Mouse (Mus musculus): ENCODE results near the gene Disc1. TPM values are rescaled to one million over a fixed set of nuclear protein-coding genes. Genes with fewer than 3 reads are reported as not detected.

The Disc1 gene
- polyA plus RNA-seq, 1 experiment from 2014 or later = 0.86 TPM

GRCm38 (mm10) chr8:125165505-125166446 lies 111.8 kb downstream of the Disc1 start:
- Histone ChIP-seq H3K27ac (replicated peaks; ENCODE audit: low read depth, low read length) (no peak overlapping the region), H3K4me1 (ENCODE audit: control insufficient read depth, insufficient read depth, low read length) (no peaks in the 10 kb centered on the region), H3K27me3 (ENCODE audit: control insufficient read depth, insufficient read depth, low read length) (no peaks in the 10 kb centered on the region), H3K4me2 (ENCODE audit: low read depth, low read length) (no peak overlapping the region), H3K9me3 (replicated peaks; ENCODE audit: control insufficient read depth, low read length) (no peaks in the 10 kb centered on the region), H3K9ac (replicated peaks; ENCODE audit: low read length) (no peak overlapping the region), H3K36me3 (replicated peaks; ENCODE audit: control insufficient read depth, insufficient read depth, low read depth, low read length) (no peaks in the 10 kb centered on the region), H3K4me3 (ENCODE audit: low read depth, low read length) (no peak overlapping the region)
- whole genome bisulfite sequencing = 63% methylated on average over 11 of the region's 11 CpGs
- ATAC-seq (replicated peaks; ENCODE audit: insufficient number of reproducible peaks, low FRiP score, low TSS enrichment, low read depth) = 0 out of 2 replicates have a peak, but pooled peaks have one; percentile 53
- DNase-seq (ENCODE audit: low spot score) = peak; percentile 67

GRCm38 (mm10) chr8:125166545-125166944 lies 112.5 kb downstream of the Disc1 start:
- no peak overlapping the region for H3K4me2 ChIP-seq (ENCODE audit: low read depth, low read length)
- H3K36me3 ChIP-seq (replicated peaks; ENCODE audit: control insufficient read depth, insufficient read depth, low read depth, low read length) = no peaks in the 10 kb centered on the region
- H3K27ac ChIP-seq (replicated peaks; ENCODE audit: low read depth, low read length) = no peak overlapping the region
- ATAC-seq (replicated peaks; ENCODE audit: insufficient number of reproducible peaks, low FRiP score, low TSS enrichment, low read depth) (no peak), DNase-seq (ENCODE audit: low spot score) (no peak)
- no peaks in the 10 kb centered on the region for H3K4me1 ChIP-seq (ENCODE audit: control insufficient read depth, insufficient read depth, low read length)
- H3K9me3 ChIP-seq (replicated peaks; ENCODE audit: control insufficient read depth, low read length) = no peaks in the 10 kb centered on the region
- H3K9ac ChIP-seq (replicated peaks; ENCODE audit: low read length) = no peak overlapping the region
- 91% methylated on average over 6 of the region's 6 CpGs for WGBS
- no peaks in the 10 kb centered on the region for H3K27me3 ChIP-seq (ENCODE audit: control insufficient read depth, insufficient read depth, low read length)
- no peak overlapping the region for H3K4me3 ChIP-seq (ENCODE audit: low read depth, low read length)

- Histone ChIP-seq H3K9me3 (replicated peaks; ENCODE audit: control insufficient read depth, low read length) (no peaks in the 10 kb centered on the region), H3K36me3 (replicated peaks; ENCODE audit: control insufficient read depth, insufficient read depth, low read depth, low read length) (no peaks in the 10 kb centered on the region), H3K4me3 (ENCODE audit: low read depth, low read length) (no peak overlapping the region), H3K27ac (replicated peaks; ENCODE audit: low read depth, low read length) (no peak overlapping the region), H3K9ac (replicated peaks; ENCODE audit: low read length) (no peak overlapping the region), H3K4me1 (ENCODE audit: control insufficient read depth, insufficient read depth, low read length) (no peaks in the 10 kb centered on the region), H3K4me2 (ENCODE audit: low read depth, low read length) (no peak overlapping the region), H3K27me3 (ENCODE audit: control insufficient read depth, insufficient read depth, low read length) (no peaks in the 10 kb centered on the region)
- WGBS = 87% methylated on average over 9 of the region's 9 CpGs
- DNase-seq (ENCODE audit: low spot score) (no peak), ATAC-seq (replicated peaks; ENCODE audit: insufficient number of reproducible peaks, low FRiP score, low TSS enrichment, low read depth) (no peak)
Measured at GRCm38 (mm10) chr8:125166988-125167387, 113.0 kb downstream of the Disc1 start.

GRCm38 (mm10) chr8:125169628-125170027 lies 115.6 kb downstream of the Disc1 start:
- 42% methylated on average over 3 of the region's 3 CpGs for WGBS
- H3K9ac ChIP-seq (replicated peaks; ENCODE audit: low read length) = no peak overlapping the region
- H3K4me3 ChIP-seq (ENCODE audit: low read depth, low read length) = no peak overlapping the region
- DNase-seq (ENCODE audit: low spot score) = no peak
- no peak overlapping the region for H3K4me2 ChIP-seq (ENCODE audit: low read depth, low read length)
- H3K4me1 ChIP-seq (ENCODE audit: control insufficient read depth, insufficient read depth, low read length) = no peaks in the 10 kb centered on the region
- no peaks in the 10 kb centered on the region for H3K27me3 ChIP-seq (ENCODE audit: control insufficient read depth, insufficient read depth, low read length)
- H3K9me3 ChIP-seq (replicated peaks; ENCODE audit: control insufficient read depth, low read length) = no peaks in the 10 kb centered on the region
- H3K27ac ChIP-seq (replicated peaks; ENCODE audit: low read depth, low read length) = no peak overlapping the region
- no peaks in the 10 kb centered on the region for H3K36me3 ChIP-seq (replicated peaks; ENCODE audit: control insufficient read depth, insufficient read depth, low read depth, low read length)
- ATAC-seq (replicated peaks; ENCODE audit: insufficient number of reproducible peaks, low FRiP score, low TSS enrichment, low read depth) = no peak

- Histone ChIP-seq H3K36me3 (replicated peaks; ENCODE audit: control insufficient read depth, insufficient read depth, low read depth, low read length) (no peaks in the 10 kb centered on the region), H3K27me3 (ENCODE audit: control insufficient read depth, insufficient read depth, low read length) (no peaks in the 10 kb centered on the region), H3K4me3 (ENCODE audit: low read depth, low read length) (no peak overlapping the region), H3K4me2 (ENCODE audit: low read depth, low read length) (no peak overlapping the region), H3K9ac (replicated peaks; ENCODE audit: low read length) (no peak overlapping the region), H3K4me1 (ENCODE audit: control insufficient read depth, insufficient read depth, low read length) (no peaks in the 10 kb centered on the region), H3K27ac (replicated peaks; ENCODE audit: low read depth, low read length) (no peak overlapping the region), H3K9me3 (replicated peaks; ENCODE audit: control insufficient read depth, low read length) (no peaks in the 10 kb centered on the region)
- DNase-seq (ENCODE audit: low spot score) (no peak), ATAC-seq (replicated peaks; ENCODE audit: insufficient number of reproducible peaks, low FRiP score, low TSS enrichment, low read depth) (no peak)
- 74% methylated on average over 2 of the region's 2 CpGs for WGBS
Measured at GRCm38 (mm10) chr8:125171531-125171930, 117.5 kb downstream of the Disc1 start.

GRCm38 (mm10) chr8:125174237-125174636 lies 120.2 kb downstream of the Disc1 start:
- Histone ChIP-seq H3K4me1 (ENCODE audit: control insufficient read depth, insufficient read depth, low read length) (no peaks in the 10 kb centered on the region), H3K36me3 (replicated peaks; ENCODE audit: control insufficient read depth, insufficient read depth, low read depth, low read length) (no peaks in the 10 kb centered on the region), H3K4me3 (ENCODE audit: low read depth, low read length) (no peak overlapping the region), H3K9ac (replicated peaks; ENCODE audit: low read length) (no peak overlapping the region), H3K27me3 (ENCODE audit: control insufficient read depth, insufficient read depth, low read length) (no peaks in the 10 kb centered on the region), H3K27ac (replicated peaks; ENCODE audit: low read depth, low read length) (no peak overlapping the region), H3K9me3 (replicated peaks; ENCODE audit: control insufficient read depth, low read length) (no peaks in the 10 kb centered on the region), H3K4me2 (ENCODE audit: low read depth, low read length) (no peak overlapping the region)
- DNase-seq (ENCODE audit: low spot score) (no peak), ATAC-seq (replicated peaks; ENCODE audit: insufficient number of reproducible peaks, low FRiP score, low TSS enrichment, low read depth) (no peak)
- 84% methylated on average over 7 of the region's 7 CpGs for WGBS

GRCm38 (mm10) chr8:125174851-125175250 lies 120.9 kb downstream of the Disc1 start:
- no peaks in the 10 kb centered on the region for H3K4me1 ChIP-seq (ENCODE audit: control insufficient read depth, insufficient read depth, low read length)
- DNase-seq (ENCODE audit: low spot score) (no peak), ATAC-seq (replicated peaks; ENCODE audit: insufficient number of reproducible peaks, low FRiP score, low TSS enrichment, low read depth) (no peak)
- H3K27me3 ChIP-seq (ENCODE audit: control insufficient read depth, insufficient read depth, low read length) = no peaks in the 10 kb centered on the region
- WGBS = 67% methylated on average over 4 of the region's 4 CpGs
- no peaks in the 10 kb centered on the region for H3K9me3 ChIP-seq (replicated peaks; ENCODE audit: control insufficient read depth, low read length)
- no peak overlapping the region for H3K4me3 ChIP-seq (ENCODE audit: low read depth, low read length)
- no peak overlapping the region for H3K27ac ChIP-seq (replicated peaks; ENCODE audit: low read depth, low read length)
- H3K9ac ChIP-seq (replicated peaks; ENCODE audit: low read length) = no peak overlapping the region
- H3K4me2 ChIP-seq (ENCODE audit: low read depth, low read length) = no peak overlapping the region
- no peaks in the 10 kb centered on the region for H3K36me3 ChIP-seq (replicated peaks; ENCODE audit: control insufficient read depth, insufficient read depth, low read depth, low read length)

- H3K4me1 ChIP-seq (ENCODE audit: control insufficient read depth, insufficient read depth, low read length) = no peaks in the 10 kb centered on the region
- H3K36me3 ChIP-seq (replicated peaks; ENCODE audit: control insufficient read depth, insufficient read depth, low read depth, low read length) = no peaks in the 10 kb centered on the region
- no peak overlapping the region for H3K4me2 ChIP-seq (ENCODE audit: low read depth, low read length)
- ATAC-seq (replicated peaks; ENCODE audit: insufficient number of reproducible peaks, low FRiP score, low TSS enrichment, low read depth) = no peak
- H3K9ac ChIP-seq (replicated peaks; ENCODE audit: low read length) = no peak overlapping the region
- H3K27ac ChIP-seq (replicated peaks; ENCODE audit: low read depth, low read length) = no peak overlapping the region
- DNase-seq (ENCODE audit: low spot score) = no peak
- H3K4me3 ChIP-seq (ENCODE audit: low read depth, low read length) = no peak overlapping the region
- WGBS = 83% methylated on average over 4 of the region's 4 CpGs
- no peaks in the 10 kb centered on the region for H3K9me3 ChIP-seq (replicated peaks; ENCODE audit: control insufficient read depth, low read length)
- no peaks in the 10 kb centered on the region for H3K27me3 ChIP-seq (ENCODE audit: control insufficient read depth, insufficient read depth, low read length)
Measured at GRCm38 (mm10) chr8:125175661-125176060, 121.7 kb downstream of the Disc1 start.
